Mouse (Mus musculus) liver, adult 10 weeks (tissue): ENCODE measurements around the gene Foxd4. TPM values are rescaled to one million over a fixed set of nuclear protein-coding genes. Genes with fewer than 3 reads are reported as not detected.

ENCODE experiments used
- polyA plus RNA-seq: library from polyadenylated mRNA; stranded (reverse); fragments of 350-450 nt; fragmentation: Illumina TruSeq; extraction: RNeasy Lipid Tissue Mini Kit (QIAGEN cat#74804); gene quantifications from one replicate; pipeline ENCODE4 v1.2.3, GENCODE M21; 2014; ENCODE audit warnings: low read depth, low replicate concordance

Gene Foxd4
- not detected for polyA plus RNA-seq

DNA sequence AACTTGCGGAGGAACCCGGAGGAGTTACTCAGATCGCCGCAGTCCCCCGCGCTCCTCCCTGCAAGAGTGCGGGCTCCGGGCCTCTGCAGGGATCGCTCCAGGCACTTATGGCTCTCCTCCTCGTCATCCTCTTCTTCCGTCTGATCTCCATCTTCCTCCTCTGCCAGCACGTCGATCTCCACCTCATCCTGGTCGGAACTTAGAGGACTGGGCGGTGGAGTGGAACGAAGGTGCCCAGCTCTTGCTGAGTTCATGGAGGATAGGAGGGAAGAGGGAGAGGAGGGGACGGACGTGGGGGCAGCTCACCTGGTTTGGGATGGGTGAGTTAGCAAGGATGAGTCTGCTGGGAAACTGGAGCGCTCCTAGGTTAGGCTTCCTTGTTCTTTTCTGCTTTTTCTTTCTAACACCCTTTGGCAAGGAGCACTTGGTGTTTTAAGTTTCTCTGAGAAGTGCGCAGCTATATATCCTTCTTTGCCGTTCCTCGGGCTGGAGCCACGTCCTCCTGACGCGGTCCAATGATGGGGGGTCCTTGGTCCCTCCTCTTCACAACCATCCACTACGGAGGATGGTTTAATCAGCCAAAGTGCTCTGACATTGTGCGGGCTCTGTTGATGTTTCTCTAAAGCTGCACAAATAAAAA lies at the start of gene Foxd4:
Gene Foxd4, minus strand, starts transcription at position 617 of the 640 bp plus-strand sequence.

DNA sequence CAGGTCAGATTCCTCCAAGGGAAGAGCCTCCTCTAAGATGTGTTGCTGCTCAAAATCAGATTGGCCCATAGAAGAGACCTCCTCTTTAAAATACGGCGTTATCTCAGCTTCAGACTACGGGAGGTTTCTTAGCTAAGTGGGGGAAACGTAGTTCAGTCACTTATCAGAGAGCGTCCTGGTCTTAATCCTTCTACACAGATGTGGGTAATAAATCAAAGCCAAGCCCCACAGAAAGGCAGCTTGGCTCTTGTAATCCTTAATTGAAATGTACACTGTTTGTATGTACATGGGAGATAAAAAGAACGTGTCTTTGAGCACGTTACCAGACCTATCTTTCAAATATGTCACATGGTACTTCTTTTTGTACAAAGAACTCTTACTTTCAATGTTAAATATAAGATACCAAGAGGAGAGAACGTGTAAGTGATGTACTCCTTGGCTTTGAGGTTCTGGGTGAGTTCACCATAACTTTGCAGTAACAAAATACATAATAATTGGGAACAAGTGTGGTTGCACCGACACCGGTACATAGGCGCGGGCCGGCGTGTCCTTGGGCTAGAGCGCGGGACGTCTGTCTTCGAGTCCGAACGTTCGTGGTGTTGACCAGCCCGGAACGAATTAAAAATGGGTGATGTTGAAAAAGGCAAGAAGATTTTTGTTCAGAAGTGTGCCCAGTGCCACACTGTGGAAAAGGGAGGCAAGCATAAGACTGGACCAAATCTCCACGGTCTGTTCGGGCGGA lies 25.7 kb downstream of the Foxd4 start, which contains the start of gene Gm10053:
Gene Gm10053, plus strand, starts transcription at position 558 of the 742 bp plus-strand sequence.

DNA sequence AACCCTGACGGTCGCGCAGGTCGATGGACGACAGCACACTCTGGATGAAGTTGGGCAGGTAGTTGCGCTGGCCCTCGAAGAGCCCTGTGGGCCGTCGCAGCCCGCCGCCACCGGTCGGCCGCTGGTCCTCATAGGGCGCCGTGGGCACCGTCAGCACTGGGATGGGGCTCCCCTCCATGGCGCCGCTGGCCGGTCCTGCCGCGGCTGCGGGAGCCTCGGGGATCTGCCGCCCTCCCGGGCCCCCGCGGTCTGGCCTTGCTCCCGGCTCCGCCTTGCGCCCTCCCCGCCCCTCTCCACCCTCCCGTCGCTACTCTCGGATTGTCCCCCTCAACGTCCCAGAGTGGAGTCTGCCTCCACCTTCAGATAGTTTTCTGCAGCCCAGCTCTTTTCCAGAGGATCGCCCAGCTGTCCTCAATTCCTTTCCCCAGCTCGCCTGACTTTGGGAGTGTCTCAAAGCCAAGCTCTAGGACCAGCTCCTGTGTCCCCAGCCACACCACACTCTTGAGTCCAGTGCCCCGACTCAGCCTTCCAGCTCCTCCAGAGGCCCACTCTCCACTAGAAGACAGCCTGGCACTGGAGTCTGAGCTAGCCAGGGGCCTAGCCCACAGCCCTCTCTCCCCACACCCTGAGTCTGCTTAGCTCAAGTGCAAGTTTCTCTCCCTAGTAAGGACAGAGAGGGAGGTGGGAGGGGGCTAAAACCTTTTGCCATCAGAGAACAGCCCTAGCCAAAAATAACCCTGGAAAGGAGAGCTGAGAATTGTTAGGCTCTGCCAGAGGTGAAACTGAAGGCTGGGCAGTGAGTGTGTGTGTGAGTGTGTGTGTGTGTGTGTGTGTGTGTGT lies 39.2 kb downstream of the Foxd4 start, which contains the start of gene Pgm5:
Gene Pgm5, minus strand, starts transcription at position 244 of the 840 bp plus-strand sequence.

Other genes with a start within 250 kb of the Foxd4 start
- gene Tmem252, start 227.2 kb downstream of the Foxd4 start, polyA plus RNA-seq = not detected
- 0.98 TPM for gene Pgm5, start 39.3 kb downstream of the Foxd4 start, polyA plus RNA-seq
- gene Gm10053, start 25.5 kb downstream of the Foxd4 start, polyA plus RNA-seq = 345 TPM
- 12.3 TPM for gene Cbwd1, start 60.4 kb upstream of the Foxd4 start, polyA plus RNA-seq
- gene Dock8, start 98.3 kb upstream of the Foxd4 start, polyA plus RNA-seq = 9.8 TPM